Mouse (Mus musculus) spleen, postnatal 36 days (tissue): ENCODE measurements at regions not wholly inside any gene's neighbourhood (a gene's known extent, or its start where the extent isn't known, plus 50 kb on each side); places are given as distances from the start of the nearest gene placed in this dataset.
"Not testable (repeated sequence)": the region's sequence is repeated elsewhere in the genome, so short reads cannot be mapped to it uniquely, and the experiment has no call there.

Experiments
- DNase-seq, 2 experiments: peaks; one replicate each; pipeline ENCODE4 v3.0.0; 2022; ENCODE audit warnings: low spot score in 2 of 2, mixed read lengths in 1 of 2

DNA sequence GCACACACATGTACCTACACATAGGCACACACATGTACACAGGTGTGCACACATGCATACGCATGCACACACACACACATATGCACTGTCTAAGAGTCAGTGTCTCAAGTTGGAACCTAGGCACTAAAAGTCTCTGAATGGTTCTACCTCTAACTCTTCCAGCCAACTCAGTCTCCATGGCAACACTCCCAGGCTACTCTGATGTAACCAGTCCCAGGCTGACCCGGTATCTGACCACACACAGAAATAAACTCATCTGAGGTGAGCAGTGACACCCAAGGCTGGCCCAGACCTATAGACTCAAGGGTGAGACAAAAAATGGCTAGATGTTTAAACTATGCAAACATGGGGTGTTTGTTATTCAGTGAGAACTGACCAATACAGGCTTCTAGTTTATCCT lies 262.1 kb downstream of the Setd4 start:
- DNase-seq = no peak

DNA sequence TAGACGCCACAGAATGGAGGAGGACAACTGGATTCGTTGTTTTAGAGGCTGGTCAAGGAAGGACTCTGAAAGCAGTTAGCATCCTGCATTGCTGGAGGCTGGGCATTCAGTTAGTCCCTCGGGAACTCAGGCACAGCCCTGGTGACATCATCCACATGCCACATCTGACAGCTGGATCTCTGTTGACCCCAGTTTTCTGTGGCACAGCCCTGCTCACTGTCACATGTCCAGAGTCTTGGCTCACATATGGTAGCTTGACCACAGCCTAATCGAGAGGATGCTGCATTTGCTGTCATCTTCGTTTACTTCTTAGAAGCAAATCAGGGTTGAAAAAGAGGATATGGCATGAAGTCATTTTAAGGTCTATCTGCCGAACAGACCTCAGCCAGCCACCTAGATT lies 265.1 kb downstream of the Setd4 start:
- DNase-seq = no peak

DNA sequence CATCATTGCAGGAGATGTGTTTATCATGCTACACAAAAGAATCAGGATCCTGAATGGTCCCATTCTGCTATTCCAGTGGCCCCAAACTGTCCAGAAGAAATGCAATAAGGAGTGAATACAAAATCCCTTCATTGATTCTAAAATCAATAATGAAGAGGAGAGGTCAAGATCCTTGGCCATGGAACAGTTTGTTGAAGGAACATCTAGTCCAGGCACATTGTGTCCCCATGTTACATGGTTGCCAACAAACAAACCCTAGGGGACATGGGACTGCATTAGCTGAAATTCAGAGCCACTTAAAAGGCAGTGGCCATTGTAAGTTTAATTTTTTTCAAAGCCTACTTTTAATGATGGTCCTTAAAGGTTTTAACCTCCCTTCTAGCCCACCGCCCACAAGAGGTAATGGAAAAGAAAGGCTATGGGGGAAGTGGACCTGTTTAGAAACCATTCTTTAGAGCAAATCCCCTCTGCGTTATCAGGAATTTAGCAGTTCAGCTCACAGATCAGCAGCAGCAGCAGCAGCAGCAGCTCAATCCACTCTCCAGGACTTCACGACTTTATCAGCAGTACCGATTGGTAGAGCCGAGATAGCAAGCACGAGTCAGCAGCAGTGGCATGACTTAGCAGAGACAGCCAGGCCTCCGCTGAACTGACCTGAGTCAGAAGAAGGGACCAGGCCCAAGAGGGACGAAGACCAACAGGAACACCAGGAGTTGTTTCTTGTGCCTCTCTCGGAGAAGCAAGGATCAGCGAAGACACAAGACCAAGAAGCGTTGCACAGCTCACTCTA lies 268.3 kb downstream of the Setd4 start:
- no peak for DNase-seq

DNA sequence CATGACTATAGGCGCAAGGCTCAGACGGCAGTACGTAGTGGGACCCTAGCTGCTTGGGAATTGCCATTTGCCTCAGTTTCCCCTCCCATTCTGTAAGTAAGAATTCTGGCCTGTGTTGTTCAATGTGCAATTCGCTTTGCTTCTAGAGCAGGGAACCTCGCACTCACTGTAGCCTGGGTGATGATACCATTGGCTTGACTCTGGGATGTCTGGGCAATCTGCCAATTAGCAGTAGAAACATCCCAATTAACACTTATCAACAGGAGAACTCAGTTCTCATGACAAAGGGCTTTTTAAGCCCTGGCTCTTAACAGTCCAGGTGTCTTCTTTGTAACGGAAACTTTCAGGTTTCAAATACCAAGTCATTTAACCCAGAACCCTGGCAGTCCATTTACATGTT lies 270.2 kb downstream of the Setd4 start:
- DNase-seq = no peak

DNA sequence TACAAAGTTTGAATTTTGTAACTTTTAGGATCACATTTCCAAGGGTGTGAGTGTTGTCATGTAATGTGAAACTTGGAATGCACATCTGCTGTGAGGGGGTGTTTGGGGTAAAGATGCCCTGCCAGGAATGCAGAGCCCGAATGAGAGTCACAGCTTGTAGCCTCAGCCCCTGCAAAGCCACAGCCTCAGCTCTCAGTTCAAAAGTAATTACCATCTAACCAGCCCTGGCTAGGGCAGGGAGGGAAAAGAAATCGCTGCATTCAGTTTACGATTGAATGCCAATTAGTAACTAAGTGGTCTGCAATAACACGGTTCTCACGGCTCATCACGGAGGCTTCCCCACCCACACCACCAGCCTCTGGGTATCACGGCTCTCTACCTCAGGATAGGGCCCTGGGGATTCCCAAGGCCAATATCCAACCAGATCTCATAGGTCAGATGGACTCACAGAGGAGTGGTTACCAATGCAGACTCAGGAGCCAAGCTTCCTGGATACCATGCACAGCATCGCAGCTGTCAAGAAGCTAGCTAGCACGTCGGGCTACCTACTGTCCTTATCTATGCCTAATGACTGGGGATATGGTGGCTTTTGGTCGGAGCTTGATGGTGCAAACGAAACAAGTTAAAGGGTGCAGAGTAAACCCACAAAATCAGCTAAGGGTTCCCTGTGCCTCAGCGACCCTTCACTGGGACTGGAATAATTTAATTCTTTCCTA lies 275.0 kb downstream of the Setd4 start:
- DNase-seq = no peak

DNA sequence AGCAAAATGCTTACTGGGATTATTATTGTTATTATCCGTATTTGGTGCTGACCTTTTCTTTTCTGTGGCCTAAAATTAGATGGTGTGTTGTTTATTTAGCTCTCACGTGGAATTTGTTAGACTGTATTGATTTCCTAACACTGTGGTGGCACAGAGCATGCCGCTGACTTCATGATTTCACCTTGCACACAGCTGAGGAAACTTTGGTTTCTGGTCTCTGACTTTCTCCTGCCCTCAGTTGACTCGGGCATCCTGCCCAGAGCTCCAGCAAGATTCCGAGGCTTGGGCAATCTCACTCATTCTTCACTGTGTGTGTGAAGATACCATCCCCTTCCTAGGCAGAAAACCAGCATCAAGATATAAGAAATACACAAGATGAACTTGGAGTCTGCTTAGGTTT lies 279.0 kb downstream of the Setd4 start:
- DNase-seq = no peak

DNA sequence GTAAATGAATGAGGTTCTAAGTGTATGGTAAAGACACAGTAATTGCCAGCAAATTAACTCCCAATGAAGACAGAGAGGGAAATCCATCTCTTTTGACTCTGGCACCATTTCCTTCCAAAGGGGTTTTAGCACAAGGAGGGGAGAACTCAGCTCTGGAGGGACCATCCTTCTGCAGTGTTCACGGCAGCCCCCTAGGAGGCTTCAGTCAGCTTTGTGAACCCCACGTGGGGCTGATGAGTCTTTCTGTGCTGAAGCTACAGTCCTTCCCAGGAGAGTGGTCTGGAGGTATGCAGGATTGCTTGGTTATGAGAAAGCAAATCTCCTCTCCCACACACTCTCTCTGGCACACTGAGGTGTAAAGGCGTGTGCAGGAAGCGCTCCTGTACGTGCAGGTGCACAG lies 280.7 kb downstream of the Setd4 start:
- DNase-seq = no peak

DNA sequence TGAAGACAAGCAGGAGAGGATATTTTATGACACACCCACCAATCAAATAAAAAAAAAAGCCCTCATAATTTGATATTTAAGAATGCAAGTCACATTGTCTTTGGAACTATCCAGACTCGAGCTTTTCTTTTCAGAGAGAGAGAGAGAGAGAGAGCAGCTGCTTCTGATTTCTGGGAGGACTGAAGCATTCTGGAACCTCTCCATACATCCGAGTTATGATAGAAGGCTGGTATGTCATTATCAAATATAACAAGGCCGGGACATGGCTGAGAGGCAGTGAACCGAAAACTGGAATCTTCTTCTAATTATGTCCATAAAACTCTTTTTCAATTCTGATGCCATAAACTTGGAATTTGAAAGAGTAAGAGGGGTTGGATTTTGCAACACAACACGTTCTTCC lies 284.3 kb downstream of the Setd4 start:
- no peak for DNase-seq

DNA sequence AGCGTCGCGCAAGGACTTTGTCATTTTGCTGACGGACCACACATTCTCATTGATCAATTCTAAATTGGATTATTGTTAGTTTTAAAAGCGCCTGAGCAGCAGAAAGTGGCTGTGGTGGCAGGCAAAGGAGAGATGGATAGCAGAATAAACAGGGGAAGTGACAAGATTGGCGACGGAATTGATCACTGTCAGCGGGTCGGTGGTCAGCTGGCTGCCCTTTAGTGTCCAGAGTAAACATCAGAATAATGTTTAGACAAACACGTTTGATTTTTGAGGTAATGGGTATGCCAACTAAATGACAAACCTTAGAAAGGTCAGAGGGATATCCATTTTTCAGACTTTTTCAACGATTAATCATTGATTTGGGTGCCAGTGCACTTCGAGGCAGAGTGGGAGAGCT lies 292.2 kb downstream of the Setd4 start:
- DNase-seq = no peak

DNA sequence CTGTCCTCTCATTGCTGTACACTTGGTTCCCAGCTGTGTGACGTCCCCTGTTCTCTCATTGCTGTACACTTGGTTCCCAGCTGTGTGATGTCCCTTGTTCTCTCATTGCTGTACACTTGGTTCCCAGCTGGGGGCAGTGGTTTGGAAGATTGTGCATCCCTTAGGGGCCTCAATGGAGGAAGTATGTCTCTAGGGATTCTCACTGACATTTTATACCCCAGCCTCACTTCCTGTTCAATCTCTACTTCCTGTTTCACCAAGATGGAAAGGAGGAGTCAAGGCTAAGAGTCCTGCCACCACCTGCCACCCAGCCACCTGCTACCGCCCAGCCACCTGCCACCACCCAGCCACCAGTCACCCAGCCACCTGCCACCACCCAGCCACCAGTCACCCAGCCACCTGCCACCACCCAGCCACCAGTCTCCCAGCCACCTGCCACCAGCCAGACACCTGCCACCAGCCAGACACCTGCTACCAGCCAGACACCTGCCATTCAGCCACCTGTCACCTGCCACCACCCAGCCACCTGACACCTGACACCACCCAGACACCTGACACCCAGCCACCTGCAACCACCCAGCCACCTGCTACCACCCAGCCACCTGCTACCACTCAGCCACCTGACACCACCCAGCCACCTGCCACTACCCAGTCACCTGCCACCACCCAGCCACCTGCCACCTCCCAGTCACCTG lies 295.1 kb downstream of the Setd4 start:
- DNase-seq = no peak

DNA sequence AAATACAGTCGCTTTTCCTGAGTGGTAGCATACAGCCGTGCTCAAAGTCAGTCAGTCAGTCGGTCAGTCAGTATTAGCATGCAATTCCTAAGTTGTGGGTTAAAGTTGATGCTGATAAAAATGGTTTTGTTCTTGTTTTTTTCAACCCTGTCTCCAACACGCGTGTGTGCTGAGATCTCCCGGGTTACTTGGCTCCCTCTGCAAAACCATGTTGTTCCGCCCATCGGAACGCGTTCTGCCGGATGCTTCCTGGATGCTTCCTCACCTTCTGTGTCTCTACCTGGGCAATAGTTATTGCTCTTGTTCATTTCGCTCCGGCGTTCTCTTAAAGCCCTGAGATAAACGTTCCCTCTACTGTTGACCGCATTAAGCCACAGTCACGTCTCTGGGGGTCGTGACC lies 296.9 kb downstream of the Setd4 start:
- no peak for DNase-seq

DNA sequence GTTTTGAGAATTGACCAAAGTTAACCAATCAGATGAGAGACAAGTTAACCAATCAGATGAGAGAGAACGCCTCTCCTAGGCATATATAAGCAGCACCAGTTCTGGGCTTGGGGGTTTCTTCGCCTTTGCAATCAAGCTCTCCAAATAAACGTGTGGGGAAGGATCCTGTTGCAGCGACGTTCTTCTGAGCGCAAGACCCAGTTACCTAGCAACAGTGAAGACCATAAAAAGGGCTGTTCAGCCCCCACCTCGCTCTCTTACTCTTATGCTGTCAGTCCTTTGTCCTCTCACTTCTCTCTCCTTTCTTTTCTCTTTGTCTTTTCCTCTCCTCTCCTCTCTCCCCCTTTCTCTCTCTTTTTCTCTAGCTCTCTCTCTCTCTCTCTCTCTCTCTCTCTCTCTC lies 297.7 kb downstream of the Setd4 start:
- not testable (repeated sequence) for DNase-seq

DNA sequence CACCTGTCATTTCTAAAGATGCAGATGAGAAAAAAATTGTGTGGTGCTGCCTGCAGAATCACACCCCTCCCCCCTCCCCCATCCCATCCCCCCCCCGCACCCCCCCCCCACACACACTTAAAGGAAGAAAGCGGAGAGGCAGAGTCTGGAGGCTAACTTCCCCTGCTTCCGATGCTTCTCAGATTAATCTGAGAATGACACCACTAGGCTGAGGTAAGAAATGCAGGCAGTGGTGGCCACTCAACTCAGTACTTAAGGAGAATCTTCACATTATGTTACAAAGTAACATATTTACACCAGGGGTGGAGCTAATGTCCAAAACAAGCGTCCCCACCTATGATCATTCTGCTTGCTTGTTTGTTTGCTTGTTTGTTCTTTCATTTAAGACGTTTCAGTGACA lies 309.4 kb downstream of the Setd4 start:
- no peak for DNase-seq

DNA sequence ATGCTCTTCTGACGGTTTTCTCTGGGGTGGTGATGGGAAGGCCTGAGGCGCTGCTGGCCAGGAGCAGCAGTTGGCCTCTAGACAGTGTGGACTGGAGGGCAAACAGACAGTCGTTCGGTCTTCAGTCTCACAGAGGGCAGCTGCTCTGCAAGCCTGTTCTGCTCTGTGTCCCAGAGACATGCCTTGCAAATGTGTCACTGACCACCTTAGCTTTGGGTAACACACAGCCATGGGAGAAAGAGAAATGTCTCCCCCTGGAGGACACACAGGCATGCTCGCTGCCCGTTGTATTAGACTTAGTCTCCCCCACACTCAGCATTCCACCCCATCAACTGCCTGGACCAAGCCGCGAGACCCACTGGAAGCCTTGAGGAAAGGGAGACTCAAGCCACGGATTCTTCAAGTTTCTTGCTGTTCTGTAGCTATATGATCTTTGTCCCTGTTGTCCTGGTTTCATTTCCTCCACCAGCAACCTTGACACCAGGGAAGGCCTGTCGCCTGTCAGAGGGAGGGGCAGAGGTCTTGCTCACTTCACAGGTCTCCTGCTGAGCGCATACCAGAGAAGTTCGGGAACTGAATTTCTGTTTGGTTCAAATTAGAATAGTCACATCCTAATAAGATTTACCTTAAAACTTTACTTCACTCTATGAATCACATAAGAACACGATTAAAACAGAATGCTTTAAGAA lies 310.8 kb downstream of the Setd4 start:
- peak; percentile 42 to 46 for DNase-seq

DNA sequence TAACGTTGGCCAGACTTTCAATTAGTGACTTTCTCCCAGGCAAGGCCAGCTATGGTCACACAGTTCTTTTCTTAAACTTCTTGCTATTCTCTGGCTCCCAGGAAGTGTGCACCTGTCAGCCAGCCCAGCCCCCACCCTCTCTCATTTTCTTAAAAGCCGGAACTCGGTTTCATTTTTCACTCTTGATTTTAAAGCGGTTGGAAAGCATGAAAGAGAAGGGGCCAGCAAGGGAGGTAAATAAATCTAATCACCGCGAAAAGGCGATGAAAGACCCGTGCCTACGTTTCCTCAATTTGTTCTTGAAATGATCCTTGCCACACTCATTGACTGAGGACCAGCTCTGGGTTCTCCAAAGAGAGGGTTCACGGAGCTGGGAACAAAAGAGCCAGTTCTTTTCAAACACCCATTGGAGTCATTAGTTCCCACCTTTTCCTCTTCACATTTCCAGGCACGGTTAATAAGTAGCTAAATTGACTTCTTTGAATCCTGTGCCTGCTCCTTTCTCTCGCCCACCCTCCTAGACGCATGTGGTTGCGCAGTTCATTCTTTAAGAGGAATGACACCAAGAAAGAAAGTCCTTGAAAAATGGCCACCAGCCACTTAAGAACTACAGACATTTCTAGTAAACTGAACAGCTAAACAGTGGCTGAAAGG lies 311.6 kb downstream of the Setd4 start:
- no peak for DNase-seq

DNA sequence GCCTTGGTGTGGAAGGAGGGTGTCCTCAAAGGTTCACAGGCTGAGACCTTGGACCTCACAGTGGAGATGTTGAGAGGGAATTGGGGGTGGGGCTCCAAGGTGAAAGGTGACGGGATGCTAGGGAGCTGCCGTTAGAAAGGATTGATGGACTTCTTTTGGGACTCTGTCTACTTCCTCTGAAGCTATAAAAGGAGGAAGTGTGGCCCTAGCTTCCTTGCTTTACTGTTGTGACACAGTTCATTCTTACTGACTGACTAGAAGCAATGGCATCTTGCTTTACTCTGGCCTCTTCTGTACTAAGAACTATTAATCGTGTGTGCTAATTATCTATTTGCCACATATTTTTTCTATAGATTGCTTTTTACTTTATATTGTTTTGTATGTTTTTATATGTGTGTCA lies 315.8 kb downstream of the Setd4 start:
- DNase-seq = no peak

DNA sequence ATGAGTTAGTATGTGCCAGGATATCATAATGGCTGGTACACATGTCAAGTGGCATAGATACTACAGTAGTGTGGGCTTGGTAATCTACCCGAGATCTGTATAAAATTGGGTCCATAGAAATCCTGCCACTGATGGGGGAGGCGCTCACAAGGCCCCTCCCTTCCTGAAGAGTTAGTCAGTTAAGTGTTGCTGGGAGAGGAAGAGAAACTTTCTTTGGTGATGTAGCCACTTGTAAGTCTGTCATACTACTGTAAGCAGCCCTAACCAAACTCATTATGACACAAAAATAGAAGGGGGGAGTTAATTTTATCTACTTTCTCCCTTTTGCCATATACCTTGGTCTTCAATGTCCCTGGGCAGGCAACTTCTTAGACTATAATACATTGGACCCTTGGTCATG lies 316.3 kb downstream of the Setd4 start:
- no peak for DNase-seq

DNA sequence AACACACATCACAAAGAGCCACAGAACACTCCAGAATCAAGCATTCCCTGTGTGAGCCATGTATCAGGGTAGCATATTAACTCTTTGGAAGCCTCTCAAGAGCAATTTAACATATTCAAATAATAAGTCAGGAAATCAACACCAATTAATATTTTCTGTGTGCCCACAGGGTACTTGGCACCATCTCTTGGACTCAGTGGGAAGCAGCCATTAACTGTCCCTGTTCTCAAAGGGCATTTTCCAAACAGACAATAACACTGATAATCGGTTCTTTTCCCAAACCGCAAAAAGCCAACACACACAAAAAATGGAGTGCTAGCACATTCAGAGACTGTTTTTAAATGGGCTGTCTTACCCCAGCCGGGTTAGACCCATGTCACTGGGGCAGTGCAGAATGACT lies 317.0 kb downstream of the Setd4 start:
- DNase-seq = no peak

DNA sequence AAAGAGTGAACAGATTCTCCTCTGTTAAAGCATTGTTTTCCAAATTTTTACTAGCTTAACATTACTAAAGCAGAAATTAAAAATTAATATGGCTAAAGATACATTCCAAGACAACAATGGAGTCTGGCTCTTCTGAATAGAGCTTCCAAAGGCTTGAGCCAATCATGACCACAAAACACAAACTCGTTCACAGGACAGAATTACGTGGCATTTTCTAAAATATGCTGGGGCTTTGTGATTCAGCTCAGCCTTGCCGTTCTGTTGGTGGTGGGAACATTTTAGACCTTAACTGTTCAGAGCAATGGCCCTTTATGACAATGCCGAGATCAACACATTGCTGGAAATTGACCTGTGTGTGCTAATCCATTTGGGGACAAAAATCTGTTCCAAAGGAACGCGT lies 318.7 kb downstream of the Setd4 start:
- DNase-seq = no peak

DNA sequence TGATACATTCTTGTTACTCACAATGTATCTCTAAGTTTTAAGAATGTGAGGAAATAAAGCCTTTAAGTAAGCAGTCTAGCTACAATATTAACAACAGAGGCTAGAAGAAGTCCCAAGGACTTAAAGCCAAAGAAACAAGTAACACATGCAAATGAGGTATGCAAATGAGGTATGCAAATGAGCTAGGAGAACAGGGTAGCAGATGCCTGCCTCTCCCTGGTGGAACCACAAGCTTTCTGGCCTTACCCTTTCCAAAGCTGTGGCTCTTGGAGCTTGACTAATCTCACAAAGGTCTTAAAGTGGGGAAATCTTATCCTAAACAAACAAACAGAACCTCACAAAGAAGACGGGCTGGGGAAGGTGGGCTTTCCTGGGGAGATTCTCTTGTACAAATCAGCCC lies 322.1 kb downstream of the Setd4 start:
- no peak for DNase-seq

DNA sequence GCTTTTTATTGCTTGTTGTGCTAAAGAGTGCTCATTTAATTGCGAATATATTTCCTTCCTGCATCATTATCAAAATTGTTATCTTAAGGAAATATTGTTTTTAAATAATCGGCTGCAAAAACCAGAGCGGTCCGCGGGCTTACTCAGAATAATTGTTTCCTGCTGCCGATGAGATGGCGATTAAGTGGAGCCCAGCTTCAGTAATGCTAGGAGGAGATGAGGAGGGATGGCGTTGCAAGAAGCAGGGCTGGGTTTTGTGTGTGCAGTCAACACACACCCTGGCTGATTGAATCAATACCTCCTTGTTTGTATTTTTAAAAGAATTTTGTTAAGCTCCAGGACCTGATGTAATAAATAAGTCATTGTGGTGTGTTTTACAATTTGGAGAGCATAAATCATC lies 331.2 kb downstream of the Setd4 start:
- DNase-seq = no peak

DNA sequence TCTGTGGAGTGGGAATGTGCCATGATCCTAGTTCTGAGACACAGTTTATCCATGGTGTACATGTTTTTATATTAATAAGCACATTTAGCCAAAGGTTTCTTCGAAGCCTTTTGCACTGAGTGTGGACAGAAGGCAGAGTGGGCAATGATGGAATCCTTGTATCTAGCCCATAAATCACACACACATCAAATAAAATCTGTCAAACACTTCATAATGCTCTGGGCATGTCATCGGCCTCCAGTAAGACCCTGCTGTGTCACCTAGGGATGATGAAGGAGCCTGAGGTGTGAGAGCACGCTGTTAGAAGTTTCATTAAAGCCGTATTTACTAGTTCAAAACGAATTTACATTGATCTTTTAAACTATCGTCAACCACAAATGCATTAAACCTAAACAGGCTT lies 331.7 kb downstream of the Setd4 start:
- no peak for DNase-seq
